Mouse (Mus musculus) kidney, postnatal 36 days (tissue): Measurements from ENCODE around the gene Esyt2.
A peak's percentile ranks its signal among the peaks of the same experiment; 100 is the strongest.

ENCODE experiments used
- DNase-seq, 2 experiments: peaks; one replicate each; pipeline ENCODE4 v3.0.0; 2021 to 2022; ENCODE audit warnings: mixed read lengths in 2 of 2

The Esyt2 gene

GRCm38 (mm10) chr12:116281427-116282281 is 658 bp downstream of the Esyt2 start:
- DNase-seq: peak; percentile 33 to 55

- DNase-seq: no peak
These were observed 1.9 kb downstream of the Esyt2 start for GRCm38 (mm10) chr12:116282856-116283255.

- no peak for DNase-seq
These were observed 2.5 kb downstream of the Esyt2 start for GRCm38 (mm10) chr12:116283511-116283910.

- no peak for DNase-seq
These were observed 12.2 kb downstream of the Esyt2 start for GRCm38 (mm10) chr12:116293185-116293584.

GRCm38 (mm10) chr12:116293599-116294292 is 12.8 kb downstream of the Esyt2 start:
- DNase-seq: peak in 1 of 2 experiments; percentile 18

GRCm38 (mm10) chr12:116299906-116300305 is 18.9 kb downstream of the Esyt2 start:
- DNase-seq: no peak

- no peak for DNase-seq
These were observed 21.2 kb downstream of the Esyt2 start for GRCm38 (mm10) chr12:116302181-116302580.

- DNase-seq: peak; percentile 4 to 24
These were observed 25.0 kb downstream of the Esyt2 start for GRCm38 (mm10) chr12:116306042-116306441.

GRCm38 (mm10) chr12:116307870-116308269 is 26.9 kb downstream of the Esyt2 start:
- DNase-seq: no peak

GRCm38 (mm10) chr12:116308612-116309011 is 27.6 kb downstream of the Esyt2 start:
- DNase-seq: no peak

GRCm38 (mm10) chr12:116313816-116314215 is 32.8 kb downstream of the Esyt2 start:
- DNase-seq: no peak

GRCm38 (mm10) chr12:116315498-116315897 is 34.5 kb downstream of the Esyt2 start:
- no peak for DNase-seq

GRCm38 (mm10) chr12:116317818-116318217 is 36.8 kb downstream of the Esyt2 start:
- DNase-seq: no peak

GRCm38 (mm10) chr12:116325545-116325944 is 44.5 kb downstream of the Esyt2 start:
- peak; percentile 6 to 10 for DNase-seq

GRCm38 (mm10) chr12:116326159-116326558 is 45.2 kb downstream of the Esyt2 start:
- peak in 1 of 2 experiments; percentile 5 for DNase-seq

GRCm38 (mm10) chr12:116334253-116334652 is 53.3 kb downstream of the Esyt2 start:
- no peak for DNase-seq

GRCm38 (mm10) chr12:116340160-116340559 is 59.2 kb downstream of the Esyt2 start:
- DNase-seq: no peak

GRCm38 (mm10) chr12:116348755-116349286 is 67.8 kb downstream of the Esyt2 start:
- no peak for DNase-seq

- no peak for DNase-seq
These were observed 68.4 kb downstream of the Esyt2 start for GRCm38 (mm10) chr12:116349376-116349775.

- DNase-seq: no peak
These were observed 70.0 kb downstream of the Esyt2 start for GRCm38 (mm10) chr12:116351022-116351421.

- DNase-seq: peak in 1 of 2 experiments; percentile 3
These were observed 71.4 kb downstream of the Esyt2 start for GRCm38 (mm10) chr12:116352404-116352803.

GRCm38 (mm10) chr12:116354694-116355093 is 73.7 kb downstream of the Esyt2 start:
- no peak for DNase-seq

- DNase-seq: no peak
These were observed 81.1 kb downstream of the Esyt2 start for GRCm38 (mm10) chr12:116362091-116362490.

- DNase-seq: no peak
These were observed 85.9 kb downstream of the Esyt2 start for GRCm38 (mm10) chr12:116366900-116367299.
